Mouse (Mus musculus) erythroblast, embryonic 14.5 days (primary cell): ENCODE results near the gene Slc38a9. TPM values are rescaled to one million over a fixed set of nuclear protein-coding genes. Genes with fewer than 3 reads are reported as not detected.

ENCODE experiments used
- H3K27me3 ChIP-seq: 2 replicates; pipeline ENCODE4 v1.6.1; 2012; ENCODE audit warnings: inconsistent platforms; ENCODE audit not compliant: control insufficient read depth
- H3K36me3 ChIP-seq: 2 replicates; pipeline ENCODE4 v1.6.1; 2012; ENCODE audit warnings: mild to moderate bottlenecking, inconsistent platforms; ENCODE audit not compliant: control insufficient read depth
- H3K4me1 ChIP-seq: 2 replicates; pipeline ENCODE4 v1.6.1; 2012; ENCODE audit warnings: inconsistent platforms; ENCODE audit not compliant: control insufficient read depth
- H3K4me3 ChIP-seq: replicated peaks from 2 replicates; pipeline ENCODE3; 2012; ENCODE audit warnings: moderate library complexity, mild to moderate bottlenecking, inconsistent platforms
- H3K9me3 ChIP-seq: 2 replicates; pipeline ENCODE4 v1.6.1; 2012; ENCODE audit warnings: low read length, inconsistent platforms, mixed read lengths; ENCODE audit not compliant: control insufficient read depth
- GATA1 ChIP-seq: IDR thresholded peaks from 2 replicates; pipeline ENCODE4 v1.6.1; 2012; ENCODE audit warnings: low read length, inconsistent platforms, mixed read lengths
- TAL1 ChIP-seq: IDR thresholded peaks from 3 replicates; pipeline ENCODE4 v1.6.1; 2012; ENCODE audit warnings: low read length, inconsistent platforms, mixed read lengths
- polyA plus RNA-seq: library from polyadenylated mRNA; stranded (reverse); fragments of >175 nt; gene quantifications from 2 replicates; pipeline ENCODE4 v1.2.3, GENCODE M21; 2012

Gene Slc38a9
- polyA plus RNA-seq, 1 experiment, result 0.39 TPM

DNA sequence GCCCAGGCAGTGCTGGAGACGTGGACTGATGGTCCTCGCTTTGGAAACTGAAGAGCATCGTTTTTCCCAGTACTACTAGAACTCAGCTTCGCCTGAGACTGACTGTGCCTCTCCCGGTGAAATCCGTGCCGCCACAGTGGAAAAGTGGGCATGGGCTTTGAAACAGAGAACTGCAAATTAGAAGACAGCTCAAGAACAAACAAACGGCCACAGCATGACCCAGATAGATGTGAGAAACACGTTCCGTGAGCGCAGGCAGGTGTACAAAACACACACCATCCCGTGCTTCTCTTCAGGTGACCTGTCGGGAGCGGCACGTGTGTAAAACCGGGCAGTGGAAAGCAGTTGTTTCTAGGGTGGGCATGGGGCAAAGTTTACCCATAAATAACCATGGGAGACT lies 77.5 kb downstream of the Slc38a9 start:
- Histone ChIP-seq H3K9me3 (no peaks in the 10 kb centered on the region), H3K4me1 (peaks cover 27% of the 10 kb centered on the region), H3K36me3 (peaks cover 33% of the 10 kb centered on the region), H3K27me3 (no peaks in the 10 kb centered on the region), H3K4me3 (no peak overlapping the region)
- no peak for TF ChIP-seq GATA1
- no peak for TF ChIP-seq TAL1

DNA sequence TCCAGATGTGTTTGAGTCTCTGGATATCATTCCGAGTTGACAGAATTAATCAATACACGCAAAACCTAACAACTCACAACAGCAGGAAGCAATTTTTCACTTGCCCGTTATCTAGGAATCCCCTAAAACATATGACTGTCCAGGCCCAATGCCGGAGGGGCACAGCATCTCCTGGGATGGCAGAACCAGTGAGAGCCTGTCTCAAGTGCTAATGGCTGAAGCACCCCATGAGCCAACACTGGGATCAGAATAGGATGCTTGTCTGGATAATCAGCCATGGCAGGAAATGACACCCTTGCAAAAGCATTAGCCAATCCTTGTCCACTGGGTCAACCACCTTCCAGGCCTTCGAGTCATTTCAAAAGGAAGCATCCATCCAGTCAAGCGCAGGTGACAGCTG lies 79.5 kb downstream of the Slc38a9 start:
- Histone ChIP-seq H3K4me3 (no peak overlapping the region), H3K27me3 (no peaks in the 10 kb centered on the region), H3K4me1 (peaks cover 41% of the 10 kb centered on the region), H3K9me3 (no peaks in the 10 kb centered on the region), H3K36me3 (peaks cover 29% of the 10 kb centered on the region)
- TF ChIP-seq TAL1 (no peak), GATA1 (no peak)

DNA sequence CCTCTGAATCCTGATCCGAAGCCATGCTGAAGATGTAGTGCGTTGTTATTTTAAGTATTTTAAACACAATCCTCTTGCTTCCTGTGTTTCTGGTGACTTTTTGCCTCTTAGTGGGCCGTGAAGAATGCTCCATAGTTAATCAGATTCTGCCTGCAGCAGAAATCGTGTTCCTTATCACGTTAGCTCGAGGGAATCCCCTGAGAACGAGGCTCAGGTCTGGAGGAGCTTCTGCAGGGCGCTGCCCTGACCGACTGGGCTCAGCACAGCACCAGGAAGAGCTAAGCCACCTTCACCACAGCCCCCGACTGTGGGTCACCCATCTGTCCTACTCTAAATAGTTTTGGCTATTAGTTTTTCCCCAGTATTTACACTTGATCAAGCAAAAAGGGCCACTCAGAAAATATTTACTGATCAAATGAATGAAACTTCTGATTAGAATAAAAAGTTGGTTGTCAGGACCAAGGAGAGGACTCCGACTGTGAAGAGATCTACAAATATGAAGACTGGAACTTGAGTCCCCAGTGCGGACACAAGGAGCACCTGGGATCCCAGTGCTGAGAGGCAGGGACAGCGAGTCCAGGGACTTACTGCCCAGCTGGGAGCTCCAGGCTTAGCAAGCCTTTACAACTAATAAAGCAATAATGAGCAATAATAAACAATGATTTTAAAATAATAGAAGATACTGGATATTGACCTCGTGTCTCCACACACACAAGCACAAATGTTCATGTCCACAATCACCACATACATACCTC lies 81.7 kb downstream of the Slc38a9 start:
- TF ChIP-seq TAL1 (no peak), GATA1 (no peak)
- no peak overlapping the region for H3K4me3 ChIP-seq
- peaks cover 31% of the 10 kb centered on the region for H3K36me3 ChIP-seq
- H3K27me3 ChIP-seq, result no peaks in the 10 kb centered on the region
- H3K9me3 ChIP-seq, result no peaks in the 10 kb centered on the region
- H3K4me1 ChIP-seq, result peaks cover 53% of the 10 kb centered on the region

DNA sequence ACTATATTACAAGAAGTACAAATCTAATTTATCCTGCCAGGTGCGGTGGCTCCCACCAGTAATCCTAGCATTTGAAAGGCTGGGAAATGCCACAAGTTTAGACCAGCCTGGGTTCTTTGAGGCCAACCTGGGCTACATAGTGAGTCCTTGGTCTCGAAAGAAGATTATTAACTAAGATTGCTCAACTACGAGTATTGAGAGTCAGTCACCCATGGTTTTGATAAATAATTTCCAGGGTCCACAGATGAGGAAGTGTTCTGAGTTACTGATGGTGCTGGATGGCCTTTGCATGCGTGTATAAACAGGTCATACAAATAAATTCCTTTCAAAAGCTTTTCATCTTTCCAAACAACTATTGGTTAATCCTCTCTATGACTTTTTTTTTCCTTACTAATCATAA lies 83.1 kb downstream of the Slc38a9 start:
- TF ChIP-seq TAL1, result no peak
- TF ChIP-seq GATA1, result no peak
- Histone ChIP-seq H3K4me1 (peaks cover 66% of the 10 kb centered on the region), H3K36me3 (peaks cover 28% of the 10 kb centered on the region), H3K4me3 (no peak overlapping the region), H3K9me3 (no peaks in the 10 kb centered on the region), H3K27me3 (no peaks in the 10 kb centered on the region)

DNA sequence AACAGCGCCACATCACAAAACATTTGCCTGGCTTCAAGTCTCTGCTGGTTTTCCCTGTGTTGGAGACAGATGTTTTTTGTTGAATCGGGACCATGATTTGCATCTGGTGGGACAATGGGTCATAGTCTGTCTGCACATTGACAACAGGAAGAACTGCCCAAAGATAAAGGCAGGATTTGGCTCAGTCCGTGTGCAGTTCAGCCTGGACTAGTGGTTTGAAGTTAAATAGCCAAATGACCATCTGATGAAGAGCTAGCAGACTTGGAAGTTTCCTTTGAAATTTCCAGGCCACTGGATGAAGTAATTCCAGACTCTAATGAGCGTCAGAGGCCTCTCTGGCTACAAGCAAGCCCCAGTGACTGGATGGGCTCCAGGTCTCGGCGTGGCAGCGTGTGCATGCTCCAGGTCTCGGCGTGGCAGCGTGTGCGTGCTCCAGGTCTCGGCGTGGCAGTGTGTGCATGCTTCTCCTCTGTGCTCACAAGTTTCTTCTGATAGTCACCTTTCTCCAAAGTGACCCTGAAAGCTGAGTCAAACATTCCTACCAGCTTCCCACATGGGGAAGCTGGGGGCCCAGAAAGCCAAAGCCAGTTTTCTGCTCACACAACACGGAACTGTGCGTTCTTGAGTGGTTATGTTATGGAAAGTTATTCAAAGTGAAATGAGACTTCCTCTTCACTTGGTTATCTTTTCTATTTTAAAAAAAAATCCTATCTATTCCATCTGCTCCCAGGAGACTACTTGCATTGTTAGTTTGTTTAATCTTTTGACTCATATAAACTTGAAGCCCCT lies 83.7 kb downstream of the Slc38a9 start:
- peaks cover 73% of the 10 kb centered on the region for H3K4me1 ChIP-seq
- H3K9me3 ChIP-seq, result no peaks in the 10 kb centered on the region
- peaks cover 31% of the 10 kb centered on the region for H3K36me3 ChIP-seq
- H3K4me3 ChIP-seq, result no peak overlapping the region
- TF ChIP-seq GATA1 (no peak), TAL1 (no peak)
- no peaks in the 10 kb centered on the region for H3K27me3 ChIP-seq

DNA sequence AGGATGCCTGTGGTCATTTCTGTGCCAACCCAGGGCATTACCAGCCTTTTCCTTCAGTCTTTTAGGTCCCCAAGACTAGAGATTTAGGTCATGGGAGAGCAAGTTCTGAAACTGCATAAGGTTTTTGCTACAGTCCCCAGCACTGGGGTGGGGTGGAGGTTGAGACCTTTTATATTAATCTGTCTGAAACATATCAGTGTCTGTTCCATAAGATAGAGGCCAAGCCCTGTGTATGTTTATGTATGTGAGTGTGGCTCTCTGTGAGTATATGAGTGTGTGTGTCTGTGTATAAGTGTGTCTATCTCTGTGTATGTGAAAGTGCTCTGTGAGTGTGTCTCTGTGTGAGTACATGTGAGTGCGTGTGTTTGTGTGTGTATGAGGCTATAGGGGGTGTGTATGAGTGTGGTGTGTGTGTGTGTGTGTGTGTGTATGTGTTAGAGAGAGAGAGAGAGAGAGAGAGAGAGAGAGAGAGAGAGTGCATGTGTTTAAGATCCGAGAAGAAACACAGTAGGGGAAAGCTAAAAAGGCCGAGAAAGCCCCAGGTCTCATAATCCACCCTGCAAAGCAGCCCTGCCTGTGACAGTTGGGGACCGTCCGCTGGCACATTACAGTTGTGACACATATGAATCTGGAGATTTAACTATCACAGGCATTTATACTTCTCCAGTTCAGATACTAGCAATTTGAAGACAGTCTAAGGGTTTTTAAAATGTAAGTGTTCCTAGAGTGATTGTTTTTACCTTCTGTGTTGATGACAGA lies 85.6 kb downstream of the Slc38a9 start:
- H3K36me3 ChIP-seq, result peaks cover 34% of the 10 kb centered on the region
- TF ChIP-seq GATA1 (peak; percentile 88), TAL1 (peak; percentile 90)
- H3K4me1 ChIP-seq, result peaks cover 88% of the 10 kb centered on the region
- H3K27me3 ChIP-seq, result no peaks in the 10 kb centered on the region
- H3K4me3 ChIP-seq, result peak overlapping the region; percentile 55
- no peaks in the 10 kb centered on the region for H3K9me3 ChIP-seq

DNA sequence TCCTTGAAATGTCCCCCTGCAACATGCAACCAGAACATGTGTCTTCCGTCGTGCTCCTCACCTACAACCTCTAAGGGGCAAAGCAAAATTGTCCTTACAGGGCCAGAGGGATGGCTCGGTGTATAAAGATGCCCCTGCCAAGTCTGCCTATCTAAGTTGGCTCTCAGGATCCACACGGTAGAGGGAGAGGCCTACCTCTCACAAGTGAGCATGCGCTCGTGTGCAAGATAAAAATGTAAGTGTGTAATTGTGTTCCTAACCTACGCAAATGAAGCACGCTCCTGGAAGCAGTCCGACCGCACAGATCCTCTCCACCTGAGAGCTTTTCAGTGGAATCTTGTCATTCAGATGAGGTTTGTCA lies 86.1 kb downstream of the Slc38a9 start:
- Histone ChIP-seq H3K4me3 (peak overlapping the region; percentile 55), H3K27me3 (no peaks in the 10 kb centered on the region), H3K36me3 (peaks cover 34% of the 10 kb centered on the region), H3K9me3 (no peaks in the 10 kb centered on the region), H3K4me1 (peaks cover 94% of the 10 kb centered on the region)
- TF ChIP-seq GATA1, result no peak
- TF ChIP-seq TAL1, result no peak

DNA sequence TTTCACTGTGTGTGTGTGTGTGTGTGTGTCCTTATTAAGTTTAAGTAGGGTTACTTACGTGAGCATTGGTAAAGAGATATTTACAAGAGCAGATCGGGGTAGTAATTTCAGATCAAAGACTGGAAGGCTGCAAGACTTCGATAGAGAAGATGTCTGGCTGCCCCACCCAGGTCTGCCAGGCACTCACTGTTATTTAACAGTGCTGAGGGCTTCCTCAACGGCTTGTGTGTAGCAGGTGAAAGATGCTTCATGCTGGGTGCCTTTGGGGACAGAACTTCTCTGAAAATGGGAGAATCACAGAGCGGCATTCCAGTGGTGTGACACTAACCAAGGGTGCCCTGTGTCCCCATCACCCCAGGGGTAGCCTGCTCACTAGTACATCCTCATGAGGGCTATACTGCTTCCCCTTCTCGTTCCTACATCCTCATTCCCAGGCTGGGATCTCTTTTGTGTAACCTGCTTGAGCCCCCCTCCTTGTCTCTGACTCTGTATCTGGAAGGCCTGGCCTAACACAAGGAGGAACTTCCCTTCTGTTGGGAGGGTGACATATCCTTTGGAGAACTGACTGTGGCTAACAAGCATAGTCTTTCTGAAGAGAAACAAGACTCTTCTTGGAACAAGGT lies 87.4 kb downstream of the Slc38a9 start:
- H3K4me1 ChIP-seq, result peaks cover 97% of the 10 kb centered on the region
- TF ChIP-seq TAL1 (peak; percentile 70), GATA1 (no peak)
- no peaks in the 10 kb centered on the region for H3K9me3 ChIP-seq
- peak overlapping the region; percentile 55 for H3K4me3 ChIP-seq
- no peaks in the 10 kb centered on the region for H3K27me3 ChIP-seq
- H3K36me3 ChIP-seq, result peaks cover 34% of the 10 kb centered on the region
